Mouse (Mus musculus): ENCODE measurements around the gene Vasn. TPM values are rescaled to one million over a fixed set of nuclear protein-coding genes. Genes with fewer than 3 reads are reported as not detected.

The Vasn gene
- polyA plus RNA-seq, 1 experiment from 2014 or later, result 4.2 TPM

DNA sequence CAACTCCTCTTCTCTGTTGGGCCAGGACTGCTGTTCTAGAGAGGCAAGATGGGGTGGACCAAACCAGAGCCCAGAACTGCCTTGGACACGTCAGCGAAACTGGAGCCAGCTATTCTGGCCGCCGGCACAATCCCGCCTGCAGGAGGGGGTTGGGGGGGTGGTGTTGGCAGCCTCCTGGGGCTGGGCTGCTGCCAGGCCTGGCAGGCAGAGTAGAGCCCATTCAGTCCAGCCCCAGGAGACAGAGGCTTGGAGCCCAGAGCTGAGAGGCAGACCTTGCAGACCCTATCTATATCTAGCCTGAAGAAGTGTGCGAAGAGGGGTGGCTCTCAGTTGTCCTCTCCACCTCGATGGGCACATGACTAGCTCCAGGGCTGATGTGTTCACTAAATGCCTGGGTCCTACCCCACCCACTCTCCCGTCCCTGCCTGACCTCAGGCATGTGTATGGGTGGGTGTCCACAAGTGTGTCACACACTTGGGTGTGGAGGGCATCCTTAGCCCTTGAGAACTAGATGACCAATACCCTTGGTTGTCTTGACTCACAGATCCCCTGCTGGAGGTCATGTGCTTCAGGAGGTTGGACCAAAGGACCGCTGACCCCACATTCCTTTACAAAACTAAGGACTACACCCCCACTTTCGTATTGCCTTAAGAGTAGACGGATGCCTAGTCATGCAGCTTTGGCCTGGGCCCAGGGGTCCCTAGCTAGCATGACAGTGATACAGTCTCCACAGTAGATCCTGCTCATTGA, 4.1 kb downstream of the Vasn start:
- Histone ChIP-seq H3K36me3 (ENCODE audit: control insufficient read depth, insufficient read depth, low read length) (no peaks in the 10 kb centered on the region; the same call in 1 of the 2 replicates), H3K4me3 (ENCODE audit: low read depth, low read length) (no peak overlapping the region), H3K4me1 (ENCODE audit: control insufficient read depth, insufficient read depth, low read length) (peaks cover 7% of the 10 kb centered on the region), H3K27me3 (ENCODE audit: control insufficient read depth, insufficient read depth, low read depth, low read length) (no peaks in the 10 kb centered on the region), H3K27ac (ENCODE audit: low read length) (no peak overlapping the region), H3K4me2 (ENCODE audit: low read length) (no peak overlapping the region), H3K9ac (ENCODE audit: low read depth, low read length) (no peak overlapping the region), H3K9me3 (replicated peaks; ENCODE audit: control insufficient read depth, low read length, poor library complexity, severe bottlenecking) (no peaks in the 10 kb centered on the region)
- WGBS, result 68% methylated on average over 11 of the region's 11 CpGs
- peak; percentile 46 for ATAC-seq

DNA sequence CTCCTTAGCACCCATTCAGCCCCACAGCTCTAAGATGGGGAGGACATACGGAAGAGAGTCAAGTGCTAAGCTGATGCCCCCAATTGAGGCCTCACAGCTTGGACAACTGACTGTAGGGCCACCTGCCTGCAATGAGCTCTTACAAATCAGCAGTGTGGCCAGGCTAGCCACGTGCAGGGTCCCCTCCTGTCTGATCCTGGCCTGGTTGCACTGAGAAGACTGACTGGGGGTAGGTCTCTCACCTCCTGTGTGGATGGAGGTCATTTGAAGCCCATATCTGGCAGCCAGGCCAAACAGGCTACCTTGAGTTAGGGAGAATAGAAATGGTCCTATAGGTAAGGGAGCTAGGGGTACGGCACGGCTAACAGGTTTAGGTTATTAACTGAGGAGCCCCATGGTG, 6.1 kb downstream of the Vasn start:
- H3K9ac ChIP-seq (ENCODE audit: low read depth, low read length), result no peak overlapping the region
- H3K27me3 ChIP-seq (ENCODE audit: control insufficient read depth, insufficient read depth, low read depth, low read length), result no peaks in the 10 kb centered on the region
- no peak overlapping the region for H3K4me2 ChIP-seq (ENCODE audit: low read length)
- H3K27ac ChIP-seq (ENCODE audit: low read length), result no peak overlapping the region
- no peaks in the 10 kb centered on the region; the same call in 1 of the 2 replicates for H3K36me3 ChIP-seq (ENCODE audit: control insufficient read depth, insufficient read depth, low read length)
- no peaks in the 10 kb centered on the region for H3K9me3 ChIP-seq (replicated peaks; ENCODE audit: control insufficient read depth, low read length, poor library complexity, severe bottlenecking)
- no peak for ATAC-seq
- peaks cover 2% of the 10 kb centered on the region; the same call in 1 of the 2 replicates for H3K4me1 ChIP-seq (ENCODE audit: control insufficient read depth, insufficient read depth, low read length)
- 80% methylated on average over 4 of the region's 4 CpGs for WGBS
- H3K4me3 ChIP-seq (ENCODE audit: low read depth, low read length), result no peak overlapping the region

DNA sequence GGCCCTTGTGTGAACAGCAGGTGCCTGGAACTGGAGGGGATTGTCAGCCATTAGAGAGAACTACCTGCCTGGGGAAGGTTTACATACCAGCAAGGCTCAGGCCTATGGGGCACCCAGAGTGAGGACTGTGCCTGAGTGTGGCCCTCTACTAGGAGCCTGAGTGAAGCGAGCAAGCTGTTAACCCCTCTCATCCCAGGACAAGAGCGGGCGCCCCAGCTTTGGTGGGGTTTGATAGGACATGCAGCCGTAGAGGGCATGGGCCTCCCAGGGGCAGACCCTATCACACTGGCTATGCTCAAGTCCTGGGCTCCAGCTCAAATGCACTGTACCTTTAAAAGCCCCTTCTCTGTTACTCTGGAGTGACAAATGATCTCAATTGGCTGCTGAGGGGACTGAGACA, 7.1 kb downstream of the Vasn start:
- ATAC-seq, result no peak
- H3K4me1 ChIP-seq (ENCODE audit: control insufficient read depth, insufficient read depth, low read length), result no peaks in the 10 kb centered on the region; the same call in 1 of the 2 replicates
- H3K27ac ChIP-seq (ENCODE audit: low read length), result no peak overlapping the region
- peaks cover 4% of the 10 kb centered on the region; the same call in 1 of the 2 replicates for H3K36me3 ChIP-seq (ENCODE audit: control insufficient read depth, insufficient read depth, low read length)
- no peaks in the 10 kb centered on the region for H3K9me3 ChIP-seq (replicated peaks; ENCODE audit: control insufficient read depth, low read length, poor library complexity, severe bottlenecking)
- H3K4me3 ChIP-seq (ENCODE audit: low read depth, low read length), result no peak overlapping the region
- WGBS, result 76% methylated on average over 4 of the region's 4 CpGs
- no peaks in the 10 kb centered on the region for H3K27me3 ChIP-seq (ENCODE audit: control insufficient read depth, insufficient read depth, low read depth, low read length)
- H3K9ac ChIP-seq (ENCODE audit: low read depth, low read length), result no peak overlapping the region
- no peak overlapping the region for H3K4me2 ChIP-seq (ENCODE audit: low read length)

DNA sequence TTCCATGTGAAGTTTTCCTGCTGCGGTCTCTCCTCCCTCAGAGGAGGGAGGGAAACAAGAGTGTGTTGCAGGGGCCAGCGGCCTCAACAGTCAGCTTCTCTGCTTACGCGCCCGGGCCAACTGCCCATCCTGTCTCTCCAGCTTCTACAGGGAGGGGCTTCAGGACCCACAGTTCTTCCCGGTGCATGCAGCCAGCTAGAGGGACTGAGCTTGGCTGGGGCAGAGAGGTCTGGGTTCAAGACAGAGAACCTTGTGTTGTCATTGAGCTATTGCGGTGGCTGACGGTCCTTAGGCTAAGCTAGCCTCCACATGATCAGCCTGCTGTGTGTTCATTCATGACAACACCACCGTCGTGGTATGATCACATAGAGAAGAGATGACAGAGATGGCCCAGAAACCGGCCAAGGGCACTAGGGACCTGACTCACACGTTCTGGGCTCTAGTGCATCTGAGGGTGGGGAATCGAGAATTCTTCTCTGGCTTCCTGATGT, 8.0 kb downstream of the Vasn start:
- H3K4me2 ChIP-seq (ENCODE audit: low read length), result no peak overlapping the region
- no peaks in the 10 kb centered on the region for H3K4me1 ChIP-seq (ENCODE audit: control insufficient read depth, insufficient read depth, low read length)
- no peak for ATAC-seq
- no peak overlapping the region for H3K9ac ChIP-seq (ENCODE audit: low read depth, low read length)
- 80% methylated on average over 13 of the region's 13 CpGs for WGBS
- H3K4me3 ChIP-seq (ENCODE audit: low read depth, low read length), result no peak overlapping the region
- peaks cover 5% of the 10 kb centered on the region; the same call in 1 of the 2 replicates for H3K36me3 ChIP-seq (ENCODE audit: control insufficient read depth, insufficient read depth, low read length)
- H3K27me3 ChIP-seq (ENCODE audit: control insufficient read depth, insufficient read depth, low read depth, low read length), result no peaks in the 10 kb centered on the region
- no peak overlapping the region for H3K27ac ChIP-seq (ENCODE audit: low read length)
- no peaks in the 10 kb centered on the region for H3K9me3 ChIP-seq (replicated peaks; ENCODE audit: control insufficient read depth, low read length, poor library complexity, severe bottlenecking)

GRCm38 (mm10) chr16:4648416-4649023, 8.8 kb downstream of the Vasn start:
- Histone ChIP-seq H3K4me1 (ENCODE audit: control insufficient read depth, insufficient read depth, low read length) (no peaks in the 10 kb centered on the region), H3K27ac (ENCODE audit: low read length) (no peak overlapping the region), H3K9ac (ENCODE audit: low read depth, low read length) (no peak overlapping the region), H3K4me3 (ENCODE audit: low read depth, low read length) (no peak overlapping the region), H3K9me3 (replicated peaks; ENCODE audit: control insufficient read depth, low read length, poor library complexity, severe bottlenecking) (no peaks in the 10 kb centered on the region), H3K27me3 (ENCODE audit: control insufficient read depth, insufficient read depth, low read depth, low read length) (no peaks in the 10 kb centered on the region), H3K36me3 (ENCODE audit: control insufficient read depth, insufficient read depth, low read length) (peaks cover 5% of the 10 kb centered on the region; the same call in 1 of the 2 replicates), H3K4me2 (ENCODE audit: low read length) (no peak overlapping the region)
- no peak for ATAC-seq
- WGBS, result 79% methylated on average over 28 of the region's 28 CpGs

- Histone ChIP-seq H3K9ac (ENCODE audit: low read depth, low read length) (peak overlapping the region; percentile 34; the same call in 1 of the 2 replicates), H3K9me3 (replicated peaks; ENCODE audit: control insufficient read depth, low read length, poor library complexity, severe bottlenecking) (no peaks in the 10 kb centered on the region), H3K27me3 (ENCODE audit: control insufficient read depth, insufficient read depth, low read depth, low read length) (no peaks in the 10 kb centered on the region), H3K4me1 (ENCODE audit: control insufficient read depth, insufficient read depth, low read length) (no peaks in the 10 kb centered on the region), H3K4me3 (ENCODE audit: low read depth, low read length) (no peak overlapping the region), H3K4me2 (ENCODE audit: low read length) (no peak overlapping the region), H3K36me3 (ENCODE audit: control insufficient read depth, insufficient read depth, low read length) (peaks cover 5% of the 10 kb centered on the region; the same call in 1 of the 2 replicates), H3K27ac (ENCODE audit: low read length) (no peak overlapping the region)
- 88% methylated on average over 5 of the region's 5 CpGs for WGBS
- no peak for ATAC-seq
Observed at GRCm38 (mm10) chr16:4649211-4649610, 9.5 kb downstream of the Vasn start.

- H3K4me1 ChIP-seq (ENCODE audit: control insufficient read depth, insufficient read depth, low read length), result no peaks in the 10 kb centered on the region
- H3K9ac ChIP-seq (ENCODE audit: low read depth, low read length), result peak overlapping the region; percentile 34; the same call in 1 of the 2 replicates
- no peak overlapping the region for H3K4me2 ChIP-seq (ENCODE audit: low read length)
- H3K4me3 ChIP-seq (ENCODE audit: low read depth, low read length), result no peak overlapping the region
- H3K27ac ChIP-seq (ENCODE audit: low read length), result no peak overlapping the region
- peaks cover 9% of the 10 kb centered on the region for H3K36me3 ChIP-seq (ENCODE audit: control insufficient read depth, insufficient read depth, low read length)
- WGBS, result 94% methylated on average over 11 of the region's 11 CpGs
- no peaks in the 10 kb centered on the region for H3K27me3 ChIP-seq (ENCODE audit: control insufficient read depth, insufficient read depth, low read depth, low read length)
- ATAC-seq, result no peak
- H3K9me3 ChIP-seq (replicated peaks; ENCODE audit: control insufficient read depth, low read length, poor library complexity, severe bottlenecking), result no peaks in the 10 kb centered on the region
Observed at GRCm38 (mm10) chr16:4649692-4650091, 10.0 kb downstream of the Vasn start.

- Histone ChIP-seq H3K4me1 (ENCODE audit: control insufficient read depth, insufficient read depth, low read length) (no peaks in the 10 kb centered on the region), H3K4me3 (ENCODE audit: low read depth, low read length) (no peak overlapping the region), H3K4me2 (ENCODE audit: low read length) (no peak overlapping the region), H3K27ac (ENCODE audit: low read length) (no peak overlapping the region), H3K36me3 (ENCODE audit: control insufficient read depth, insufficient read depth, low read length) (peaks cover 9% of the 10 kb centered on the region), H3K9ac (ENCODE audit: low read depth, low read length) (no peak overlapping the region), H3K27me3 (ENCODE audit: control insufficient read depth, insufficient read depth, low read depth, low read length) (no peaks in the 10 kb centered on the region), H3K9me3 (replicated peaks; ENCODE audit: control insufficient read depth, low read length, poor library complexity, severe bottlenecking) (no peaks in the 10 kb centered on the region)
- no peak for ATAC-seq
- 88% methylated on average over 3 of the region's 3 CpGs for WGBS
Observed at GRCm38 (mm10) chr16:4650161-4650560, 10.4 kb downstream of the Vasn start.

- H3K4me3 ChIP-seq (ENCODE audit: low read depth, low read length), result no peak overlapping the region
- no peak overlapping the region for H3K4me2 ChIP-seq (ENCODE audit: low read length)
- no peaks in the 10 kb centered on the region for H3K27me3 ChIP-seq (ENCODE audit: control insufficient read depth, insufficient read depth, low read depth, low read length)
- H3K4me1 ChIP-seq (ENCODE audit: control insufficient read depth, insufficient read depth, low read length), result peaks cover 6% of the 10 kb centered on the region; the same call in 1 of the 2 replicates
- no peak for ATAC-seq
- 87% methylated on average over 1 of the region's 1 CpGs for WGBS
- H3K27ac ChIP-seq (ENCODE audit: low read length), result no peak overlapping the region
- H3K9me3 ChIP-seq (replicated peaks; ENCODE audit: control insufficient read depth, low read length, poor library complexity, severe bottlenecking), result no peaks in the 10 kb centered on the region
- H3K9ac ChIP-seq (ENCODE audit: low read depth, low read length), result no peak overlapping the region
- H3K36me3 ChIP-seq (ENCODE audit: control insufficient read depth, insufficient read depth, low read length), result peaks cover 9% of the 10 kb centered on the region
Observed at GRCm38 (mm10) chr16:4651081-4651480, 11.3 kb downstream of the Vasn start.

Data from midbrain, embryonic 16.5 days (tissue).